Mouse (Mus musculus) lung, postnatal 0 days (tissue): ENCODE data around the gene Rtp1. TPM values are rescaled to one million over a fixed set of nuclear protein-coding genes. Genes with fewer than 3 reads are reported as not detected.

Source experiments
- ATAC-seq: fragments of 200-750 bp; cut with Nextera tagmentation; 2 replicates; pipeline ENCODE4 v1.8.0; 2017; ENCODE audit warnings: moderate library complexity
- DNase-seq: peaks from one replicate; pipeline ENCODE4 v3.0.0-alpha.2; 2016; ENCODE audit warnings: low spot score
- H3K27ac ChIP-seq: fragments of 300-500 bp; sonication (generic); 2 replicates; pipeline ENCODE4 v1.5.1; 2014; ENCODE audit warnings: antibody characterized with exemption, mild to moderate bottlenecking, low read length, mixed read lengths
- H3K27me3 ChIP-seq: fragments of 300-500 bp; sonication (generic); replicated peaks from 2 replicates; pipeline ENCODE4 v1.6.1; 2014; ENCODE audit warnings: low read length, mixed read lengths; ENCODE audit not compliant: insufficient read depth
- H3K36me3 ChIP-seq: fragments of 300-500 bp; sonication (generic); 2 replicates; pipeline ENCODE4 v1.6.1; 2014; ENCODE audit warnings: low read length, mixed read lengths; ENCODE audit not compliant: insufficient read depth
- H3K4me1 ChIP-seq: fragments of 300-500 bp; sonication (generic); 2 replicates; pipeline ENCODE4 v1.6.1; 2014; ENCODE audit warnings: antibody characterized with exemption, low read depth, low read length, mixed read lengths; ENCODE audit not compliant: insufficient read depth
- H3K4me2 ChIP-seq: fragments of 300-500 bp; sonication (generic); replicated peaks from 2 replicates; pipeline ENCODE4 v1.6.1; 2014; ENCODE audit warnings: low read depth, mild to moderate bottlenecking, low read length, moderate library complexity, mixed read lengths
- H3K4me3 ChIP-seq: fragments of 300-500 bp; sonication (generic); 2 replicates; pipeline ENCODE4 v1.5.1; 2014; ENCODE audit warnings: low read depth, low read length
- H3K9ac ChIP-seq: fragments of 300-500 bp; sonication (generic); replicated peaks from 2 replicates; pipeline ENCODE4 v1.6.1; 2014; ENCODE audit warnings: low read depth, mild to moderate bottlenecking
- H3K9me3 ChIP-seq: fragments of 300-500 bp; sonication (generic); 2 replicates; pipeline ENCODE4 v1.6.1; 2016; ENCODE audit warnings: low read length, mixed read lengths
- CTCF ChIP-seq: IDR thresholded peaks from 2 replicates; pipeline ENCODE4 v1.5.1; 2016; ENCODE audit warnings: antibody characterized with exemption, mild to moderate bottlenecking
- EP300 ChIP-seq: IDR thresholded peaks from 2 replicates; pipeline ENCODE4 v1.6.1; 2016; ENCODE audit warnings: antibody characterized with exemption, mild to moderate bottlenecking, control low read depth
- WGBS: fragments of 180-500 bp; shearing (Covaris S2); extraction: QIAGEN DNeasy Blood & Tissue Kit; methylation state at CpG from one replicate; pipeline ENCODE4 v1.1.7; 2014; 5-methylcytosine and 5-hydroxymethylcytosine counted together
- polyA plus RNA-seq: library from polyadenylated mRNA; unstranded; fragments of >200 nt; fragmentation: Nextera tagmentation; extraction: Ambion mirVana; gene quantifications from 2 replicates; pipeline ENCODE4 v1.2.1, GENCODE M21; 2015

The Rtp1 gene
- not detected in 2 replicates for polyA plus RNA-seq

DNA sequence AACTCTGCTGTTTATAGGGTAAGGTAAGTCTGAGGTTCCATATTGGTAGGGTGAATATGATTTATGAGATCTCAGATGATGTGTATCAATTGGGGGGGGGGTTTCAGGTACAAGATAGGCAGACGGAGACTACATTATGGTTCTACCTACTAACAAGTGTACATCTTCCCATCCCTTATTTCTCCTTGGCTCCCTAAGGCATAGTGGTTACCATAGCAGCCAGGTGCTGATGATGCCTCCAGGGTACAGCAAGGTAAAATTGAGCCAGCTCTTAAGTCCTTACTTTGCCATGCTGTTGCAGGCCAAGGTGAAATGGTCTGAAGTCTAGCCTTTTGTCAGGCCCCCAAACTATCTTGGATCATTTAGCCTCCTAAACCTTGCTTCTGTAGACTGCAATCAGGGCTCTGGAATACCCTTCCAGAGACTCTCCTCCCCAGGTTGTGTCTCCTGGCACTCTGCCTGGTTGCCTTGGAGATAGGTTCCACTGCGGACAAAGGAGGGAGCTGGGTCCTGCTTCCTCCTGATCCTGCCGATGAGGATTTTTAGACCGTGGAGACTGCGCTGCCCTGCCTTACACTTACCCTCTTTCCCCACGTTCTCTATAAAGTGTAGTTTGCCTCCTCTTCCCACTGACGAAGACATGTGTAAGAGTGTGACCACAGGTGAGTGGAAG is at the start of gene Rtp1:
Rtp1 (plus strand) TSS at position 487 of the 673 bp plus-strand sequence.
- Histone ChIP-seq H3K27ac (no peak within 1 kb of the TSS), H3K9ac (no peak within 1 kb of the TSS), H3K27me3 (no peaks in the 10 kb centered on the region), H3K4me3 (no peak within 1 kb of the TSS), H3K36me3 (no peaks in the 10 kb centered on the region), H3K4me2 (no peak within 1 kb of the TSS), H3K4me1 (no peaks in the 10 kb centered on the region), H3K9me3 (no peaks in the 10 kb centered on the region)
- TF ChIP-seq CTCF (no peak), EP300 (no peak)
- WGBS: 70% methylated on average over 7 of the region's 7 CpGs
- DNase-seq: no peak
- no peak for ATAC-seq

DNA sequence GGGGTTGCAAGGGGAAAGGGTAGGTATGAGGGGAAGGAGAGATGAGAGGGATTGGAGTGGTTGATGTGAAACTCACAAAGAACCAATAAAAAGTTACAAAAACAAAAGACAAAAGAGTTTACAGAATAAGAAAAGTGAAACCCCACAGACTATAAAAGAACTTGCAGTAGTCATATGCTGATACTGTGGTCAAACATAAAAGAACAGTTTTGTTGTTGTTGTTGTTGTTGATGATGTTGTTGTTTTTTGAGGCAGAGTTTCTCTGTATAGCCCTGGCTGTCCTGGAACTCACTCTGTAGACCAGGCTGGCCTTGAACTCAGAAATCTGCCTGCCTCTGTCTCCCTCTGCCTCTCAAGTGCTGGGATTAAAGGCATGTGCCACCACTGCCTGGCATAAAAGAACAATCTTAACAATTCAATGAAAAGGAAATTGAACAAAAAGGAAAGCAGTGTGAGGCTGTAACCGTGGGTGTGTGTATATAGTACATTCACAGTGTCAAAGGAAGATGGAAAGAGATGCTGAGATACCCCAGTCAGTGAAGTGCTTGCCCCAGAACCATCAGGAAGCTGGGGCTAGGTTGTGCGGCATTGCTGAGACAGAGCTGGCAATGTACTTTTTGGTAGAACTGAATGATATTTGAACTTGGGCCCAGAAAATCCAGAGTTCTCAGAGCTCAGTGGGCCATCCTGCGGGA is 49.2 kb upstream of the Rtp1 start:
- Histone ChIP-seq H3K4me3 (no peak overlapping the region), H3K27ac (no peak overlapping the region), H3K9ac (no peak overlapping the region), H3K4me1 (no peaks in the 10 kb centered on the region), H3K36me3 (no peaks in the 10 kb centered on the region), H3K4me2 (no peak overlapping the region), H3K27me3 (no peaks in the 10 kb centered on the region), H3K9me3 (no peaks in the 10 kb centered on the region)
- no peak for TF ChIP-seq EP300
- TF ChIP-seq CTCF: no peak
- no peak for DNase-seq
- no peak for ATAC-seq
- 75% methylated on average over 3 of the region's 3 CpGs for WGBS

DNA sequence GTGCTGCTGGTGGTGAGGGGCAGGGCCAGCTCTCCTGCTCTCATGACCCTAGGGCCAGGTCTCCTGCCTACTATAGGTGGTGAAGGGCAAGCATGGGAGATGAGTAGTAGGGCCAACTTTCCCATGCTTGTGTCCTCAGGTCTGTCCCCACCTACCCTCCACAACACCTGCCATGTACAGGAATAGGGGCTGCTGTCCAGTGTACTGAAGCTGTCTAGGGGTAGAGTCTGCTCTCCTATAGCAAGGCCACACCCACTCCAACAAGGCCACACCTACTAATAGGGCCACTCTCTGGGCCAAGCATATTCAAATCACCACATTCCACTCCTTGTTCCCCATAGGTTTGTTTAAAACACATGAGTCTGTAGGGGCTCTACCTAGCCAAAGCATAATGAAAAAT is 44.6 kb upstream of the Rtp1 start:
- Histone ChIP-seq H3K9me3 (no peaks in the 10 kb centered on the region), H3K4me2 (no peak overlapping the region), H3K36me3 (no peaks in the 10 kb centered on the region), H3K4me3 (no peak overlapping the region), H3K27me3 (no peaks in the 10 kb centered on the region), H3K27ac (no peak overlapping the region), H3K9ac (no peak overlapping the region), H3K4me1 (no peaks in the 10 kb centered on the region)
- DNase-seq (no peak), ATAC-seq (no peak)
- TF ChIP-seq EP300: no peak
- TF ChIP-seq CTCF: no peak

DNA sequence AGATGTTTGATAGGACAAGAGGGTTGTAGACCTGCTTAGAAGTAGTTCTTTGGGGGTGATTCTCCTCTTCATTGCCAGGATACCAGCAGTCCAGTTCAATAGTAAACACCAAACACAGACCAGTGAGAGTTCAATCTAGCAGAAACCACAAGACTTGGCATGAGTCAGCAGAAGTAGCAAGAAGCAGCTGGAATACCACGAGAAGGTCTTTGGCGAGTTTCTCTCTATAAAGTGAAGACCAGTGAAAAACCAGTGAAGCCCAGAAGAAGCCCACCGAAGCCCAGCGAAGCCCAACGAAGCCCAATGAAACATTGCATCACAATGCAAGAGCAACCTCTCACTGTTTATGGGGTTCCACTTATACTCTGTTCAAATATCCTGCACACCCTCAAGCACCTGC is 31.0 kb upstream of the Rtp1 start:
- no peak overlapping the region for H3K4me2 ChIP-seq
- DNase-seq (no peak), ATAC-seq (no peak)
- H3K4me3 ChIP-seq: no peak overlapping the region
- WGBS: 83% methylated on average over 5 of the region's 5 CpGs
- H3K4me1 ChIP-seq: no peaks in the 10 kb centered on the region
- H3K9ac ChIP-seq: no peak overlapping the region
- H3K36me3 ChIP-seq: no peaks in the 10 kb centered on the region
- H3K27ac ChIP-seq: no peak overlapping the region
- no peaks in the 10 kb centered on the region for H3K27me3 ChIP-seq
- TF ChIP-seq EP300 (no peak), CTCF (no peak)
- H3K9me3 ChIP-seq: no peaks in the 10 kb centered on the region

DNA sequence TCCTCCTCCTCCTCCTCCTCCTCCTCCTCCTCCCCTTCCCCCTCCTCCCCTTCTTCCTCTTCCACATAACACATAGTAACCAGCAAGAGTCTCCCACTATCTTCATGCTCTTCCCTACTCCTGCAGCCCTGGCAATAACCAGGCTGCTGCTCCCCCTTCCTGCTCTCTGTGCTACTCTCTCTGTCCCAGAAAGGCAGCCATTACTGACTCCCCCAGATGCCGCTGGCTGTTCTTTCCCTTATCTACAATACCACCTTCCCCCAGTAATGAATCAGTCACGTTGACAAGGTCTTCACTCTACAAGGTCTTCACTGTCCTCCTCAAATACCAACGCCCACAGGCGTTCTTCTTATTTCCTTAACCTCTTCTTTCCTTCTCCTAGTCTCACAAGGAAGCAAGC is 27.5 kb upstream of the Rtp1 start:
- Histone ChIP-seq H3K27ac (no peak overlapping the region), H3K9ac (no peak overlapping the region), H3K4me2 (no peak overlapping the region), H3K4me3 (no peak overlapping the region), H3K4me1 (no peaks in the 10 kb centered on the region), H3K9me3 (no peaks in the 10 kb centered on the region), H3K36me3 (no peaks in the 10 kb centered on the region), H3K27me3 (no peaks in the 10 kb centered on the region)
- peak; percentile 26 for DNase-seq
- no peak for ATAC-seq
- WGBS: 15% methylated on average over 4 of the region's 4 CpGs
- TF ChIP-seq CTCF: peak; percentile 12; the same call in 1 of the 2 replicates
- no peak for TF ChIP-seq EP300

GRCm38 (mm10) chr16:23401959-23402358 is 27.0 kb upstream of the Rtp1 start:
- Histone ChIP-seq H3K27ac (no peak overlapping the region), H3K9me3 (no peaks in the 10 kb centered on the region), H3K27me3 (no peaks in the 10 kb centered on the region), H3K36me3 (no peaks in the 10 kb centered on the region), H3K4me2 (no peak overlapping the region), H3K4me1 (no peaks in the 10 kb centered on the region), H3K9ac (no peak overlapping the region), H3K4me3 (no peak overlapping the region)
- TF ChIP-seq CTCF (no peak), EP300 (no peak)
- no peak for DNase-seq
- ATAC-seq: no peak
- 59% methylated on average over 3 of the region's 3 CpGs for WGBS
